Mouse (Mus musculus) megakaryocyte, embryonic 14.5 days (primary cell): Measurements from ENCODE around the gene Foxg1.

Source experiments
- FLI1 ChIP-seq: IDR thresholded peaks from 2 replicates; pipeline ENCODE4 v1.6.1; 2012; ENCODE audit warnings: low read length, inconsistent platforms, mixed read lengths
- GATA1 ChIP-seq: IDR thresholded peaks from 3 replicates; pipeline ENCODE4 v1.6.1; 2012; ENCODE audit warnings: mixed read lengths, low read length, inconsistent platforms, borderline replicate concordance

DNA sequence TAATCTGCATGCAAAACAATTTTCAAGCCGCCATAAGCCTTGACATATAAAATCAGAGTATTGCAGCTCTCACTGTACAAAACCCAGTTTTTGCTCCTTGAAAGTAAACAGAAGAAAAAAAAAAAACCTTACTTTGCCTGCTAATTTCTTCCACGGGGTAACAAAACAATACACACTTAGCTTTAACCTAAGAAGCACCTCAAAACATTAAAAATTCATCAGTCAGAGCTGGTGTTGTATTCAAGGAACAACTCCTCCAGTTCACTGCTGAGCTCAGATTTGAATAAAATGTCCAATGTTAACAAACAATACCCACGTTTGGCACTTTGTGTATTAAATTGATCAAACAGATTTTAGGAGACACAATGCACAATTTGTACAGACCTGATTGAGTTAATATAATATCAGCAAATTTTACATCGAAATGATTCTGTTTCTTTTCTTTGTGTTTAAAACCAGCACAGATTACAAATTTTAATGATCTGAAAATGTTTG is 1.4 kb upstream of the Foxg1 start:
- TF ChIP-seq GATA1 (no peak), FLI1 (no peak)
